27 mouse cellular contexts compared by ENCODE assay signal in genomic region chr5:86094754-86095153, GRCm38 (mm10). TPM values are rescaled to one million over a fixed set of nuclear protein-coding genes. Genes with fewer than 3 reads are reported as not detected.
"Had no signal": no experiment of that assay in that cellular context is flagged by ENCODE, and none has a peak within 500 bp of the region (broad histone marks: within the 10 kb centered on the region; RNA-seq: fewer than 3 reads in every experiment).

No protein-coding gene starts in this region.

- DNase-seq: gastrocnemius, postnatal 14 days; gastrocnemius, postnatal 36 days; heart, adult 11 months; heart, adult 2 months; heart, postnatal 10 days; heart, postnatal 4 days; kidney, adult 18-20 months; kidney, adult 8-10 months; kidney, postnatal 10 days; kidney, postnatal 25 days; kidney, postnatal 4 days had no signal

- H3K9ac ChIP-seq: heart, embryonic 12.5 days; hindbrain, embryonic 12.5 days; hindbrain, embryonic 14.5 days; limb, embryonic 12.5 days had no signal

- H3K36me3 ChIP-seq: heart, embryonic 12.5 days; hindbrain, embryonic 10.5 days; hindbrain, embryonic 12.5 days; limb, embryonic 10.5 days; limb, embryonic 12.5 days had no signal

- H3K4me2 ChIP-seq: heart, embryonic 12.5 days; hindbrain, embryonic 12.5 days; hindbrain, embryonic 14.5 days; limb, embryonic 12.5 days had no signal

- H3K27me3 ChIP-seq: heart, embryonic 12.5 days; hindbrain, embryonic 12.5 days; limb, embryonic 12.5 days had no signal

- ATAC-seq: hindbrain, postnatal 0 days; intestine, postnatal 0 days had no signal

- H3K4me3 ChIP-seq: heart, adult 2 months; heart, embryonic 12.5 days; hindbrain, embryonic 10.5 days; hindbrain, embryonic 12.5 days; layer of hippocampus, adult 2 months; left cerebral cortex, adult 2 months; limb, embryonic 10.5 days; limb, embryonic 12.5 days had no signal

- H3K27ac ChIP-seq: heart, adult 2 months; hindbrain, embryonic 10.5 days; hindbrain, embryonic 12.5 days; hindbrain, embryonic 14.5 days; hindbrain, postnatal 0 days; layer of hippocampus, adult 2 months; left cerebral cortex, adult 2 months; limb, embryonic 10.5 days; limb, embryonic 12.5 days had no signal

- H3K9me3 ChIP-seq: heart, embryonic 12.5 days; hindbrain, embryonic 10.5 days; hindbrain, embryonic 12.5 days; limb, embryonic 10.5 days; limb, embryonic 12.5 days had no signal

- H3K4me1 ChIP-seq: hindbrain, embryonic 10.5 days; hindbrain, embryonic 12.5 days; limb, embryonic 10.5 days; limb, embryonic 12.5 days had no signal

RNA-seq across cellular contexts. Expression of gene Stap1, which starts 23.2 kb away (rescaled TPM):
- total RNA-seq: gastrocnemius, adult 18-20 months; gastrocnemius, adult 8-10 months; hindbrain, postnatal 0 days; layer of hippocampus, adult 2 months; layer of hippocampus, postnatal 10 days; layer of hippocampus, postnatal 25 days; left cerebral cortex, postnatal 14 days; left cerebral cortex, postnatal 36 days had no signal
